Comparison of ENCODE assay signal across 8 mouse cellular contexts in genomic region chr10:117663865-117664200, GRCm38 (mm10). TPM values are rescaled to one million over a fixed set of nuclear protein-coding genes. Genes with fewer than 3 reads are reported as not detected.
DNase-seq lines count a peak whose midpoint lies in the region; ATAC-seq and TF ChIP-seq lines count a peak whose summit lies in the region.

No protein-coding gene starts in this region.

- H3K4me1 ChIP-seq in kidney, embryonic 16.5 days (ENCODE audit: insufficient read depth, low read length): peaks cover 22% of the 10 kb centered on the region; the same call in 1 of the 2 replicates
- H3K4me1 ChIP-seq in lung, postnatal 0 days (ENCODE audit: insufficient read depth, low read depth, low read length): peaks cover 6% of the 10 kb centered on the region; the same call in 1 of the 2 replicates

- peak; percentile 34 to 52 for DNase-seq in adrenal gland, postnatal 36 days
- DNase-seq in adrenal gland, adult 8-10 months: no peak
- peak; percentile 59 for DNase-seq in embryo, embryonic 11 days
- peak; percentile 78 for DNase-seq in lung, postnatal 0 days (ENCODE audit: low spot score)
- no peak for DNase-seq in natural killer cell, adult 2 months (ENCODE audit: low spot score in 2 of 2)

- H3K9ac ChIP-seq in kidney, embryonic 16.5 days (replicated peaks; ENCODE audit: low read length): peak overlapping the region; percentile 52
- no peak overlapping the region for H3K9ac ChIP-seq in lung, postnatal 0 days (replicated peaks; ENCODE audit: low read depth)

- H3K27me3 ChIP-seq in kidney, embryonic 16.5 days (ENCODE audit: insufficient read depth, low read length): no peaks in the 10 kb centered on the region
- no peaks in the 10 kb centered on the region for H3K27me3 ChIP-seq in lung, postnatal 0 days (replicated peaks; ENCODE audit: insufficient read depth, low read length)

- peak overlapping the region; percentile 65 for H3K27ac ChIP-seq in kidney, embryonic 16.5 days (ENCODE audit: low read length)
- peak overlapping the region; percentile 87 for H3K27ac ChIP-seq in lung, postnatal 0 days (ENCODE audit: low read length)

- peak overlapping the region; percentile 47 for H3K4me2 ChIP-seq in kidney, embryonic 16.5 days (replicated peaks; ENCODE audit: low read depth, low read length)
- H3K4me2 ChIP-seq in lung, postnatal 0 days (replicated peaks; ENCODE audit: low read depth, low read length): peak overlapping the region; percentile 37

- TF ChIP-seq CTCF in lung, postnatal 0 days (IDR thresholded peaks at IDR 0.05): no peak

- ATAC-seq in kidney, embryonic 16.5 days (ENCODE audit: low FRiP score, low TSS enrichment): peak; percentile 91
- ATAC-seq in lung, postnatal 0 days: peak; percentile 70
- no peak for ATAC-seq in megakaryocyte progenitor cell, adult 5-6 weeks (replicated peaks; ENCODE audit: poor library complexity)
- ATAC-seq in megakaryocyte-erythroid progenitor cell, adult 5-6 weeks (replicated peaks; ENCODE audit: low FRiP score, low TSS enrichment, poor library complexity, severe bottlenecking): no peak

- no peak for TF ChIP-seq EP300 in lung, postnatal 0 days (IDR thresholded peaks at IDR 0.05)

- H3K4me3 ChIP-seq in kidney, embryonic 16.5 days (ENCODE audit: low read length): peak overlapping the region; percentile 21
- no peak overlapping the region for H3K4me3 ChIP-seq in lung, postnatal 0 days (ENCODE audit: low read depth, low read length)

- WGBS in kidney, embryonic 16.5 days: 15% methylated on average over 8 of the region's 9 CpGs
- 28% methylated on average over 6 of the region's 9 CpGs for WGBS in lung, postnatal 0 days

- no peaks in the 10 kb centered on the region for H3K9me3 ChIP-seq in kidney, embryonic 16.5 days (ENCODE audit: low read length)
- H3K9me3 ChIP-seq in lung, postnatal 0 days (ENCODE audit: low read length): no peaks in the 10 kb centered on the region

- H3K36me3 ChIP-seq in kidney, embryonic 16.5 days (ENCODE audit: insufficient read depth, low read length): no peaks in the 10 kb centered on the region
- no peaks in the 10 kb centered on the region for H3K36me3 ChIP-seq in lung, postnatal 0 days (ENCODE audit: insufficient read depth, low read length)

RNA-seq across cellular contexts. Expression of gene Cpm, which starts 34.5 kb away (rescaled TPM):
- total RNA-seq in adrenal gland, postnatal 36 days (2021): 10 to 100 TPM; 25.3 to 34.9 TPM
- 10 to 100 TPM; 19.9 to 44.3 (median 31.5) TPM for total RNA-seq in adrenal gland, adult 8-10 months (2022)
- 31.2 and 33.6 TPM in 2 replicates for polyA plus RNA-seq in kidney, embryonic 16.5 days (2015; fragmentation: Nextera tagmentation; extraction: Ambion mirVana)
- polyA plus RNA-seq in lung, postnatal 0 days (2015; fragmentation: Nextera tagmentation; extraction: Ambion mirVana): 215 and 250 TPM in 2 replicates
- not detected in 2 replicates for total RNA-seq in megakaryocyte progenitor cell, adult 5-6 weeks (2015)
- total RNA-seq in megakaryocyte progenitor cell, adult 5-6 weeks (2017): 0.17 TPM in 1 of 2 replicates, not detected in the other
- 0.85 and 0.94 TPM in 2 replicates for total RNA-seq in megakaryocyte-erythroid progenitor cell, adult 5-6 weeks (2014; fragmentation: Nextera tagmentation)
- total RNA-seq in megakaryocyte-erythroid progenitor cell, adult 5-6 weeks (2017): not detected in 2 replicates

RNA-seq across cellular contexts. Expression of gene Mdm2, which starts 46.7 kb away (rescaled TPM):
- 10 to 100 TPM; 54.9 to 56.8 TPM for total RNA-seq in adrenal gland, postnatal 36 days (2021)
- total RNA-seq in adrenal gland, adult 8-10 months (2022): 10 to 100 TPM; 51.0 to 82.1 (median 68.5) TPM
- polyA plus RNA-seq in kidney, embryonic 16.5 days (2015; fragmentation: Nextera tagmentation; extraction: Ambion mirVana): 46.0 and 50.1 TPM in 2 replicates
- 22.7 and 28.9 TPM in 2 replicates for polyA plus RNA-seq in lung, postnatal 0 days (2015; fragmentation: Nextera tagmentation; extraction: Ambion mirVana)
- total RNA-seq in megakaryocyte progenitor cell, adult 5-6 weeks (2015): 68.6 and 74.8 TPM in 2 replicates
- 44.0 and 63.1 TPM in 2 replicates for total RNA-seq in megakaryocyte progenitor cell, adult 5-6 weeks (2017)
- total RNA-seq in megakaryocyte-erythroid progenitor cell, adult 5-6 weeks (2014; fragmentation: Nextera tagmentation): 43.6 and 58.8 TPM in 2 replicates
- total RNA-seq in megakaryocyte-erythroid progenitor cell, adult 5-6 weeks (2017): 45.6 and 63.7 TPM in 2 replicates

Comparison
In these comparisons a context has a peak if more than half of its experiments do, and no peak if none do; other contexts are left out.
1. DNase-seq: peak in adrenal gland, postnatal 36 days (2 of 2), embryo, embryonic 11 days (single experiment) and lung, postnatal 0 days (single experiment); none in adrenal gland, adult 8-10 months (single experiment) and natural killer cell, adult 2 months (0 of 2).
2. ATAC-seq: peak in kidney, embryonic 16.5 days (single experiment) and lung, postnatal 0 days (single experiment); none in megakaryocyte progenitor cell, adult 5-6 weeks (single experiment) and megakaryocyte-erythroid progenitor cell, adult 5-6 weeks (single experiment).
3. RNA of gene Cpm, which starts 34.5 kb away (total RNA-seq): 19.9 to 44.3 TPM in adrenal gland, adult 8-10 months and 25.3 to 34.9 TPM in adrenal gland, postnatal 36 days; 0.85 to 0.94 TPM in megakaryocyte-erythroid progenitor cell, adult 5-6 weeks and 0.17 TPM in megakaryocyte progenitor cell, adult 5-6 weeks; every median in the first group is over 10 times any median in the second.